Mouse (Mus musculus) cortical plate, adult 2 months (tissue): ENCODE data around the gene Gm21083. TPM values are rescaled to one million over a fixed set of nuclear protein-coding genes. Genes with fewer than 3 reads are reported as not detected.
"Not testable (repeated sequence)": the region's sequence is repeated elsewhere in the genome, so short reads cannot be mapped to it uniquely, and the experiment has no call there.

Experiments used
- H3K27ac ChIP-seq: fragments of 200-500 bp; 2 replicates; pipeline ENCODE4 v1.5.1; 2012; ENCODE audit warnings: low read length, control low read depth, inconsistent platforms; ENCODE audit not compliant: insufficient read depth
- H3K4me1 ChIP-seq: fragments of 200-500 bp; 2 replicates; pipeline ENCODE4 v1.6.1; 2011; ENCODE audit warnings: low read length; ENCODE audit not compliant: control insufficient read depth, insufficient read depth
- H3K4me3 ChIP-seq: fragments of 200-500 bp; 2 replicates; pipeline ENCODE4 v1.5.1; 2011; ENCODE audit warnings: mild to moderate bottlenecking, low read length, control low read depth; ENCODE audit not compliant: insufficient read depth
- CTCF ChIP-seq: fragments of 200-500 bp; IDR thresholded peaks from 2 replicates; pipeline ENCODE4 v1.5.1; 2011; ENCODE audit warnings: mild to moderate bottlenecking, control low read depth, low read length; ENCODE audit not compliant: insufficient read depth; ENCODE audit errors: extremely low read depth
- polyA plus RNA-seq: library from polyadenylated mRNA; depleted of rRNA; stranded (reverse); fragments of >200 nt; gene quantifications from 2 replicates; pipeline ENCODE4 v1.2.3, GENCODE M21; 2012; rRNA removed

Gene Gm21083
- not detected in 2 replicates for polyA plus RNA-seq

DNA sequence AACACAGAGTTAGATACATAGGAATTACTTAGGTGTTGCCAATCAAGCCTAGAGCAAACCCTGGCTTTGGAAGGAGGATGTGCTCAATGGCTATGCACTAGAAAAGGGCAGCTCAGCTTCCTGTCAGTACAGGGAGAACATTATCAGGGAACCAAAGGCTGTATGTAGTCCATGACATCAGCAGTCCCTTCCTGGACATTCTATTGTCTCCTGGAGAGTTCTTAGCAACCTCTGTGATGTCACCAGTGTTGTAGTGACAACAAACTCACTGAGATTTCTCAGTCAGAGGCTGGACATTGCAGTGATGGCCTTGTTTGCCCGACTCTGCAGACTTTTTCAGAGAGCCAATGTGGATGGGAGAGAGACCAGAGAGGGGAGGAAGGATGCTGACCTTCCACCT, at the start of gene Gm21083:
Gene Gm21083, plus strand, starts transcription at position 301 of the 400 bp plus-strand sequence.
- H3K4me1 ChIP-seq, H3K27ac ChIP-seq, H3K4me3 ChIP-seq: not testable (repeated sequence)

GRCm38 (mm10) chr5:15529122-15529521, 48.0 kb upstream of the Gm21083 start, which contains the start of gene Gm21190:
Gm21190 (minus strand) TSS chr5:15529222.
- H3K4me1 ChIP-seq, H3K4me3 ChIP-seq, H3K27ac ChIP-seq: not testable (repeated sequence)

- not testable (repeated sequence) for H3K4me3 ChIP-seq, H3K27ac ChIP-seq
Measured at GRCm38 (mm10) chr5:15548642-15549041, 28.5 kb upstream of the Gm21083 start.

DNA sequence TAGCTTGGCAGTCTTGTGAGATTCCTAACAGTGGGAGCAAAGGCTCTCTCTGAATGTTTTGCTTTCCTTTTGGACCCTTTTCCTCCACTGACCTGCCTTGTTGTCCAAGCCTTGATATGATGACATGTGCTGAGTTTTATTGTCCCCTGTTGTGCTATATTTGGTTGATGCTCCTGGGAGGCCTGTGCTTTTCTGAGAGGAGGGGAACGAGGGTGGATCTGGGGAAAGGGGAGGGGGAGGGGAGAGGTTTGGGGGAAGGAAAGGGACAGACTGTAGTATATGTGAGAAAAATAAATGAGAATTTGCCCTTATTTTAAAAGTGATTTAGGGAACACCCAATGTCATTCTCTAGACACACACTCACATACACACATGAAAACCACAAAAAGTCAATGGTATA, 28.0 kb upstream of the Gm21083 start:
- not testable (repeated sequence) for H3K4me3 ChIP-seq, H3K4me1 ChIP-seq, H3K27ac ChIP-seq

More at GRCm38 (mm10) chr5:15548642-15549041, 28.5 kb upstream of the Gm21083 start:
- not testable (repeated sequence) for H3K4me1 ChIP-seq

GRCm38 (mm10) chr5:15549606-15550005, 27.5 kb upstream of the Gm21083 start:
- not testable (repeated sequence) for H3K4me3 ChIP-seq, H3K27ac ChIP-seq, H3K4me1 ChIP-seq
- 0 out of 2 replicates have a peak, but pooled peaks have one; percentile 2 for TF ChIP-seq CTCF

DNA sequence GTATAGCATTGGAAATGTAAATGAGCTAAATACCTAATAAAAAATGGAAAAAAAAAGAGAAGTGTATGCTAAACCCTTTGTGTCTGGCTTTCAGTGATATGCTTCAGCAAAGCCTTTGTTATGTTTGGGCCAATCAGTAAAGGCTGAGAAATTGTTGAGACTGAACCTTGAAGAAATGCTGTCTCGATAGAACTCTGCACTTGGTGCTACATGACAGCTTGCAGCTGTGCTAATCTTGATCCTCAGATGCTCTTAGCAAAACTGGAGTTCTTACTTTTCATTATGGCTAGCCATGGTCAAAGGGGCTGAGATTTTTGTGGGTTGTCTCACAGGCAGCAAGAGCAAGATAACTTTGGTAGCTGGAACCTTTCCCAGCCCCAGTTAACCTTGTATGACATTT, 18.5 kb upstream of the Gm21083 start:
- H3K4me1 ChIP-seq, H3K4me3 ChIP-seq, H3K27ac ChIP-seq: not testable (repeated sequence)

DNA sequence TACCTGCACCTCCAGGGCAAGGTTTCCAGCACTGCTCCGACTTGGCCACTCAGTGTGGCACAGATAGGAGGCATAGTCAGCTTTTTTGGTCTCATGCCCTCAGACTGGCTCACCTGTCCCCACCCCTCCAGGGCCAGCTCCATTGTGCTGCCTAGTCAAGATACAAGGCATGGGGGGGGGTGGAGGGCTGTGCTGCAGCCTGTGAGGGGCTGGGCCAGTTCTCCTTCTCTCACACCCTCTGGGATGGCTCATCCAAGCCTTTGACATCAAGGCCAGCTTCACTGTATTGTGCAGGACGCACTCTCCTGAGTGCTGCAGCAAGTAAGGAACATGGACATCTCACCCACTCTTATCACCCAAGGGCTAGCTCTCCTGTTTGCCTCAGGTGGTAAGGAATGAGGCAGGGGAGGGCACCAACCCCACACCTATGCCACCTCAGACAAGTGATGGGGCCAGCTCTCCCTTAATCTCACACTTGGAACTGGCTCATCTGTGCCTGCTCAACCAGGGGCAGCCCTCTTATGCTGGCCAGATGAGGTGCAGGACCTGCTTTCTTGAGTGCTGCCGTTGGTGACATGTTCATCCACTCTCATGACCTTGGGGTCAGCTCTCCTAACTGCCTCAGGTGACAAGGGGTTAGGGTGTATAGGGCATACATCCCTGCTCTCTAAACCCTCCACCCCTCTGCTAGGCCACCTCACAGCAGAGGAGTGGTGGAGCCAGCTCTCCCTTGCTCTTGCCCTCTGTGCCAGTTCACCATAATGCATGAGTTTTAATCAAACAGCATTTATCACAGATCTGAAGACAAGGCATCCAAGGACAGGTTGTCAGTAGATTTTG, 15.5 kb upstream of the Gm21083 start:
- H3K4me1 ChIP-seq: not testable (repeated sequence)

DNA sequence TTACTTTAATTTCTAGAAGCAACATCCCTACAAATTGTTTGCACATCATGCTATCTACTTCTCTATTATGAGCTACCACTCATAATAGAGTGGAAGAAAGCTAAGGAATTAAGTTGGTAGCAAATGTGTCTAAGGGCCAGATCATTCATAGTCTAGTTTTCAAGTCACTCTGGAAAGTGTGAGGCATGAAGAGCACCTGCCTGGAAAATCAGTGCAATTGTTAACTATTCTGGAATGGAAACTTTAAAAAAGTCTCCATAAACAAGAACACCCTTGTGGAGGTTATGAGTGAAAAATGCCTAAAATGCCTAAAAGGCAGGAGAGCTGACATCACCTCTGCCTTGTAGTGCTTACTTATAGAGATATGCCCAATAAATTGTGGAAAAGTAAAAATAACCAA, 3.4 kb upstream of the Gm21083 start:
- H3K4me3 ChIP-seq, H3K27ac ChIP-seq, H3K4me1 ChIP-seq: not testable (repeated sequence)

More for the DNA sequence above, 15.5 kb upstream of the Gm21083 start:
- H3K27ac ChIP-seq, H3K4me3 ChIP-seq: not testable (repeated sequence)

- peak; percentile 21; the same call in 1 of the 2 replicates for TF ChIP-seq CTCF
- not testable (repeated sequence) for H3K4me1 ChIP-seq, H3K4me3 ChIP-seq, H3K27ac ChIP-seq
Measured at GRCm38 (mm10) chr5:15586351-15586750, 9.2 kb downstream of the Gm21083 start.

- not testable (repeated sequence) for H3K4me1 ChIP-seq, H3K4me3 ChIP-seq, H3K27ac ChIP-seq
Measured at GRCm38 (mm10) chr5:15588291-15588690, 11.2 kb downstream of the Gm21083 start.

DNA sequence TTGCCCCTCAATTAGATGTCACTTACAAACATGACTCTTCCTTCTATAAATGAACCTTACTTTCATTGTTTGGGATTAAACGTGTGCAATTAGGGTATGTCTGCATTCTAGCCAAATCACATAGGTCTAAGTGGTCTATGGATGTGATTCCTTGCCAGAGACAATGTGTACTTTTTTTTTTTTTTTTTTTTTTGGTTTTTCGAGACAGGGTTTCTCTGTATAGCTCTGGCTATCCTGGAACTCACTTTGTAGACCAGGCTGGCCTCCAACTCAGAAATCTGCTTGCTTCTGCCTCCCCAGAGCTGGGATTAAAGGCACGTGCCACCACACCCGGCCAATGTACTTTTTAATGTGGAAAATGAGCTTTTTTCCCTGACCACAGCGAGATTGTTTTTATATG, 13.5 kb downstream of the Gm21083 start:
- not testable (repeated sequence) for H3K4me1 ChIP-seq, H3K27ac ChIP-seq, H3K4me3 ChIP-seq

DNA sequence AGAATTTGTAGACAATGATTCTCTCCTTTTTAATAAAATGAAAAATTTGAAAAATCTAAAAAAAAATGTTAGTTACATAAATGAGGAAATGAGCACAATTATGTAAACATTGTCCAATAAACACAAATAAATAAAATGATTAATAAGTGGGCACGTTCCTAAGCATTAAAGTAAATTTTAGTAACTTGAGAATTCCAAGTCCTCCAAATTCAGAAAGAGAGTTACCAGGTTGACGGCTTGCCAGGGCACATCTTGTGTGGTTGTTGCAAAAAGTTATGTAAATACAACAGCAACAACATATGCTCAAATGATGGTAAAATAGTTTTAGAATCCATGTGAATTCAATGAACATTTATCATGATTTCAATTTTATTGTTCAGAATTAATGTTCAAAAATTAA, 14.4 kb downstream of the Gm21083 start:
- H3K27ac ChIP-seq: not testable (repeated sequence)

DNA sequence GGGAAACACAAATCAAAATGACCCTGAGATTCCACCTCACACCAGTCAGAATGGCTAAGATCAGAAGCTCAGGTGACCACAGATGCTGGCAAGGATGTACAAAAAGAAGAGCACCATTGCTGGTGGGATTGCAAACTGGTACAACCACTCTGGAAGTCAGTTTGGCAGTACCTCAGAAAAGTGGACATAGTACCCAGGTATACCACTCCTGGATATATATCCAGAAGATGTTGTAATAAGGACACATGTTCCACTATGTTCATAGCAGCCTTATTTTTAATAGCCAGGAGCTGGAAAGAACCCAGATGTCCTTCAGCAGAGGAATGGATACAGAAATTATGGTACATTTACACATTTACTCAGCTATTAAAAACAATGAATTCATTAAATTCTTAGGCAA, 21.7 kb downstream of the Gm21083 start:
- H3K4me1 ChIP-seq, H3K27ac ChIP-seq, H3K4me3 ChIP-seq: not testable (repeated sequence)

More for the DNA sequence above, 14.4 kb downstream of the Gm21083 start:
- H3K4me3 ChIP-seq, H3K4me1 ChIP-seq: not testable (repeated sequence)

DNA sequence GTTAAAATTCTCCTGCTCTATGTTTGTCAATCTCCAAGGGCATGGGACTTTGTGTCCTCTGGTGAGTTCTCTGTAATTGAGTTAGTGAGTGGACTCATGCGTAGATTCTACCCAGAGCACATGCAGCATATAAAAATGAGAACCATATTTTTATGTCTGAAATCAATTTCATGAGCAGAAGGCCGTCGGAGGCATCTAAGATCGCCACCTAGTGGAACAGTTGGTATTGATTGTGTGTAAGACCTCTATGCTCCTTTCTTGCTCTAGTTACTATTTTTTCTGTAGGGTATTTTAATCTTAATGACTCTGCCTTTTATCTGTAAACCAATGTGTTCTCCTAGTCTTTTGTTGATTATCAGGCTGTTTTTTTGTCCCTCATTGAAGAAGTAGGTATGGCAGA, 23.2 kb downstream of the Gm21083 start:
- not testable (repeated sequence) for H3K27ac ChIP-seq, H3K4me3 ChIP-seq, H3K4me1 ChIP-seq

GRCm38 (mm10) chr5:15601481-15601880, 24.3 kb downstream of the Gm21083 start:
- H3K4me1 ChIP-seq, H3K4me3 ChIP-seq, H3K27ac ChIP-seq: not testable (repeated sequence)

- not testable (repeated sequence) for H3K4me1 ChIP-seq, H3K4me3 ChIP-seq
Measured at GRCm38 (mm10) chr5:15601960-15602359, 24.8 kb downstream of the Gm21083 start.

More at GRCm38 (mm10) chr5:15601960-15602359, 24.8 kb downstream of the Gm21083 start:
- H3K27ac ChIP-seq: not testable (repeated sequence)
